Comparison of ENCODE assay signal across 10 mouse cellular contexts in genomic region chr11:87759609-87760005, GRCm38 (mm10). TPM values are rescaled to one million over a fixed set of nuclear protein-coding genes. Genes with fewer than 3 reads are reported as not detected.
DNase-seq lines count a peak whose midpoint lies in the region; ATAC-seq and TF ChIP-seq lines count a peak whose summit lies in the region.
"Had no signal": no experiment of that assay in that cellular context is flagged by ENCODE, and none has a peak within 500 bp of the region (broad histone marks: within the 10 kb centered on the region; RNA-seq: fewer than 3 reads in every experiment).

No protein-coding gene starts in this region.

- 0 out of 2 replicates have a peak overlapping the region, but pooled peaks have one; percentile 36 for H3K9ac ChIP-seq in midbrain, embryonic 13.5 days (replicated peaks)
- H3K9ac ChIP-seq: embryonic facial prominence, embryonic 13.5 days had no signal

- H3K4me3 ChIP-seq in bone marrow macrophage, adult 2 months (ENCODE audit: insufficient read depth, low read length): no peak overlapping the region
- peak overlapping the region; percentile 69 for H3K4me3 ChIP-seq in midbrain, embryonic 13.5 days (replicated peaks)

- no peak for ATAC-seq in midbrain, embryonic 13.5 days

- 3% methylated on average over 3 of the region's 3 CpGs for WGBS in midbrain, embryonic 13.5 days

- no peaks in the 10 kb centered on the region for H3K36me3 ChIP-seq in midbrain, embryonic 13.5 days
- peaks cover 27% of the 10 kb centered on the region for H3K36me3 ChIP-seq in splenic B cell, adult 2 months (ENCODE audit: control insufficient read depth, insufficient read depth, low read length, poor library complexity, severe bottlenecking)
- H3K36me3 ChIP-seq: embryonic facial prominence, embryonic 13.5 days; limb, embryonic 13.5 days had no signal

- H3K27ac ChIP-seq in bone marrow macrophage, adult 2 months (ENCODE audit: insufficient read depth, low read depth, low read length): no peak overlapping the region
- peak overlapping the region; percentile 90 for H3K27ac ChIP-seq in midbrain, embryonic 13.5 days
- H3K27ac ChIP-seq: embryonic facial prominence, embryonic 13.5 days; limb, embryonic 13.5 days had no signal

- peak overlapping the region; percentile 94 for H3K4me2 ChIP-seq in midbrain, embryonic 13.5 days (replicated peaks)

- no peaks in the 10 kb centered on the region for H3K9me3 ChIP-seq in midbrain, embryonic 13.5 days
- H3K9me3 ChIP-seq: embryonic facial prominence, embryonic 13.5 days; limb, embryonic 13.5 days had no signal

- peaks cover 23% of the 10 kb centered on the region for H3K27me3 ChIP-seq in midbrain, embryonic 13.5 days
- H3K27me3 ChIP-seq in splenic B cell, adult 2 months (ENCODE audit: control insufficient read depth, insufficient read depth, low read length, poor library complexity, severe bottlenecking): no peaks in the 10 kb centered on the region; the same call in 1 of the 2 replicates

- peaks cover 11% of the 10 kb centered on the region for H3K4me1 ChIP-seq in bone marrow macrophage, adult 2 months (ENCODE audit: control insufficient read depth, insufficient read depth, low read length)
- peaks cover 46% of the 10 kb centered on the region for H3K4me1 ChIP-seq in midbrain, embryonic 13.5 days (replicated peaks)

- DNase-seq in left cerebral cortex, adult 18-20 months (ENCODE audit: low spot score in 2 of 2): peak; percentile 50 to 57
- no peak for DNase-seq in left cerebral cortex, adult 11 months (ENCODE audit: low spot score)
- DNase-seq in induced T-regulatory cell, adult 2 months (ENCODE audit: low read depth): peak; percentile 89
- peak; percentile 86 for DNase-seq in splenic B cell, adult 2 months (ENCODE audit: low read depth, low spot score)
- no peak for DNase-seq in heart, postnatal 4 days
- no peak for DNase-seq in testis, postnatal 10 days (ENCODE audit: low spot score)

- TF ChIP-seq POLR2A in bone marrow macrophage, adult 2 months (IDR thresholded peaks at IDR 0.05; ENCODE audit: borderline replicate concordance, low read depth, low read length): no peak

- TF ChIP-seq CTCF in bone marrow macrophage, adult 2 months (IDR thresholded peaks at IDR 0.05; ENCODE audit: low read depth, low read length): peak; percentile 41

RNA-seq across cellular contexts. Expression of gene Tspoap1, which starts 0.7 kb away (rescaled TPM):
- total RNA-seq in left cerebral cortex, adult 18-20 months (2021): 100 to 1,000 TPM; 172 to 177 TPM
- polyA plus RNA-seq in bone marrow macrophage, adult 2 months (2012; ENCODE audit: insufficient read depth, insufficient read length, missing spikeins): 2.6 and 2.9 TPM in 2 replicates
- polyA plus RNA-seq in midbrain, embryonic 13.5 days (2015; fragmentation: Nextera tagmentation; extraction: Ambion mirVana): 41.1 and 48.7 TPM in 2 replicates
- under 1 TPM in 1 of 2 experiments, not detected in 1; 0.07 TPM for total RNA-seq in heart, postnatal 4 days (2021)

RNA-seq across cellular contexts. Expression of gene Supt4a, which starts 22.3 kb away (rescaled TPM):
- 10 to 100 TPM; 80.1 to 87.1 TPM for total RNA-seq in left cerebral cortex, adult 18-20 months (2021)
- 136 and 142 TPM in 2 replicates for polyA plus RNA-seq in bone marrow macrophage, adult 2 months (2012; ENCODE audit: insufficient read depth, insufficient read length, missing spikeins)
- polyA plus RNA-seq in midbrain, embryonic 13.5 days (2015; fragmentation: Nextera tagmentation; extraction: Ambion mirVana): 165 and 177 TPM in 2 replicates
- 10 to 100 TPM; 47.9 to 49.9 TPM for total RNA-seq in heart, postnatal 4 days (2021)

RNA-seq across cellular contexts. Expression of gene Mpo, which starts 33.8 kb away (rescaled TPM):
- under 1 TPM in 1 of 2 experiments, not detected in 1; 0.26 TPM for total RNA-seq in left cerebral cortex, adult 18-20 months (2021)
- 1.1 and 1.7 TPM in 2 replicates for polyA plus RNA-seq in bone marrow macrophage, adult 2 months (2012; ENCODE audit: insufficient read depth, insufficient read length, missing spikeins)
- 0.31 and 0.41 TPM in 2 replicates for polyA plus RNA-seq in midbrain, embryonic 13.5 days (2015; fragmentation: Nextera tagmentation; extraction: Ambion mirVana)
- under 1 TPM; 0.14 to 0.33 TPM for total RNA-seq in heart, postnatal 4 days (2021)

Comparison
In these comparisons a context has a peak if more than half of its experiments do, and no peak if none do; other contexts are left out.
1. DNase-seq: peak in left cerebral cortex, adult 18-20 months (2 of 2), induced T-regulatory cell, adult 2 months (single experiment) and splenic B cell, adult 2 months (single experiment); none in left cerebral cortex, adult 11 months (single experiment), heart, postnatal 4 days (single experiment) and testis, postnatal 10 days (single experiment).
2. RNA of gene Tspoap1, which starts 0.7 kb away (total RNA-seq): 172 to 177 TPM in left cerebral cortex, adult 18-20 months; 0.07 TPM in heart, postnatal 4 days; every median in the first group is over 100 times any median in the second.